Mouse (Mus musculus) megakaryocyte, embryonic 14.5 days (primary cell): ENCODE measurements around the gene Stx4a. TPM values are rescaled to one million over a fixed set of nuclear protein-coding genes. Genes with fewer than 3 reads are reported as not detected.
A peak's percentile ranks its signal among the peaks of the same experiment; 100 is the strongest.
"Not testable (repeated sequence)": the region's sequence is repeated elsewhere in the genome, so short reads cannot be mapped to it uniquely, and the experiment has no call there.

Source experiments
- H3K27me3 ChIP-seq: replicated peaks from 2 replicates; pipeline ENCODE3; 2012; ENCODE audit warnings: inconsistent platforms
- H3K36me3 ChIP-seq: replicated peaks from 2 replicates; pipeline ENCODE3; 2012; ENCODE audit warnings: low read length, inconsistent platforms, mixed read lengths
- H3K4me1 ChIP-seq: 2 replicates; pipeline ENCODE4 v1.6.1; 2012; ENCODE audit warnings: inconsistent platforms
- H3K4me3 ChIP-seq: replicated peaks from 2 replicates; pipeline ENCODE3; 2012; ENCODE audit warnings: moderate library complexity, mild to moderate bottlenecking, inconsistent platforms
- H3K9me3 ChIP-seq: 2 replicates; pipeline ENCODE4 v1.6.1; 2012; ENCODE audit warnings: inconsistent platforms
- FLI1 ChIP-seq: IDR thresholded peaks from 2 replicates; pipeline ENCODE4 v1.6.1; 2012; ENCODE audit warnings: low read length, inconsistent platforms, mixed read lengths
- GATA1 ChIP-seq: IDR thresholded peaks from 3 replicates; pipeline ENCODE4 v1.6.1; 2012; ENCODE audit warnings: mixed read lengths, low read length, inconsistent platforms, borderline replicate concordance
- polyA plus RNA-seq: library from polyadenylated mRNA; stranded (reverse); fragments of >175 nt; gene quantifications from 2 replicates; pipeline ENCODE4 v1.2.3, GENCODE M21; 2012; ENCODE audit warnings: low replicate concordance; ENCODE audit not compliant: insufficient read depth

Stx4a gene
- polyA plus RNA-seq, 1 experiment = 167 TPM

GRCm38 (mm10) chr7:127895442-127895841 is 71.3 kb downstream of the Stx4a start, which contains the start of the genes Gm21974 and Vkorc1:
TSS of gene Gm21974 (minus strand) at chr7:127895454.
TSS of gene Vkorc1 (minus strand) at chr7:127895617.
- Histone ChIP-seq H3K27me3 (no peaks in the 10 kb centered on the region), H3K9me3 (no peaks in the 10 kb centered on the region), H3K36me3 (peaks cover 41% of the 10 kb centered on the region), H3K4me1 (peaks cover 64% of the 10 kb centered on the region), H3K4me3 (peak within 1 kb of the TSS; percentile 94)
- TF ChIP-seq GATA1 (peak; percentile 54; the same call in 1 of the 3 replicates), FLI1 (no peak)

GRCm38 (mm10) chr7:127895891-127896290 is 71.8 kb downstream of the Stx4a start:
- peaks cover 66% of the 10 kb centered on the region for H3K4me1 ChIP-seq
- H3K36me3 ChIP-seq = peaks cover 37% of the 10 kb centered on the region
- H3K4me3 ChIP-seq = peak overlapping the region; percentile 94
- not testable (repeated sequence) for H3K27me3 ChIP-seq, H3K9me3 ChIP-seq

GRCm38 (mm10) chr7:127896384-127896783 is 72.3 kb downstream of the Stx4a start:
- Histone ChIP-seq H3K9me3 (no peaks in the 10 kb centered on the region), H3K36me3 (peaks cover 32% of the 10 kb centered on the region), H3K4me3 (no peak overlapping the region), H3K27me3 (no peaks in the 10 kb centered on the region), H3K4me1 (peaks cover 66% of the 10 kb centered on the region)
- TF ChIP-seq GATA1 (no peak), FLI1 (no peak)

GRCm38 (mm10) chr7:127897542-127897941 is 73.4 kb downstream of the Stx4a start:
- Histone ChIP-seq H3K27me3 (no peaks in the 10 kb centered on the region), H3K9me3 (no peaks in the 10 kb centered on the region), H3K36me3 (peaks cover 20% of the 10 kb centered on the region), H3K4me1 (peaks cover 66% of the 10 kb centered on the region), H3K4me3 (no peak overlapping the region)
- TF ChIP-seq GATA1 (no peak), FLI1 (no peak)

GRCm38 (mm10) chr7:127898179-127898956 is 74.3 kb downstream of the Stx4a start:
- Histone ChIP-seq H3K4me1 (peaks cover 68% of the 10 kb centered on the region), H3K9me3 (no peaks in the 10 kb centered on the region), H3K36me3 (peaks cover 12% of the 10 kb centered on the region), H3K27me3 (no peaks in the 10 kb centered on the region), H3K4me3 (no peak overlapping the region)
- TF ChIP-seq GATA1 = no peak
- no peak for TF ChIP-seq FLI1

Other genes starting within 250 kb of the Stx4a start
- 23.5 and 28.8 TPM in 2 replicates for gene Ccdc189, start 235.7 kb upstream of the Stx4a start, polyA plus RNA-seq
- gene Rnf40, start 235.5 kb upstream of the Stx4a start, polyA plus RNA-seq = 14.7 and 20.8 TPM in 2 replicates
- gene Zfp629, start 208.5 kb upstream of the Stx4a start, polyA plus RNA-seq = 2.9 TPM in 1 of 2 replicates, not detected in the other
- gene Bcl7c, start 115.4 kb upstream of the Stx4a start, polyA plus RNA-seq = 52.6 and 165 TPM in 2 replicates
- gene Ctf1, start 111.6 kb upstream of the Stx4a start, polyA plus RNA-seq = not detected in 2 replicates
- not detected in 2 replicates for gene Ctf2, start 92.1 kb upstream of the Stx4a start, polyA plus RNA-seq
- 54.6 and 102 TPM in 2 replicates for gene Fbxl19, start 79.8 kb upstream of the Stx4a start, polyA plus RNA-seq
- 27.3 and 62.4 TPM in 2 replicates for gene Orai3, start 54.5 kb upstream of the Stx4a start, polyA plus RNA-seq
- 32.9 and 47.6 TPM in 2 replicates for gene Setd1a, start 47.6 kb upstream of the Stx4a start, polyA plus RNA-seq
- not detected in 2 replicates for gene Gm49388, start 38.7 kb upstream of the Stx4a start, polyA plus RNA-seq
- 13.9 and 53.3 TPM in 2 replicates for gene Hsd3b7, start 23.7 kb upstream of the Stx4a start, polyA plus RNA-seq
- 0.02 TPM in 1 of 2 replicates, not detected in the other for gene Stx1b, start 255 bp downstream of the Stx4a start, polyA plus RNA-seq
- gene Zfp646, start 51.9 kb downstream of the Stx4a start, polyA plus RNA-seq = 1.0 and 6.3 TPM in 2 replicates
- gene Zfp668, start 52.5 kb downstream of the Stx4a start, polyA plus RNA-seq = 9.4 and 18.0 TPM in 2 replicates
- gene Prss53, start 66.7 kb downstream of the Stx4a start, polyA plus RNA-seq = 0.44 TPM in 1 of 2 replicates, not detected in the other
- gene Gm21974, start 71.2 kb downstream of the Stx4a start, polyA plus RNA-seq = not detected in 2 replicates
- gene Vkorc1, start 71.3 kb downstream of the Stx4a start, polyA plus RNA-seq = 26.7 and 40.9 TPM in 2 replicates
- gene Bckdk, start 79.8 kb downstream of the Stx4a start, polyA plus RNA-seq = 36.9 and 149 TPM in 2 replicates
- gene Kat8, start 88.2 kb downstream of the Stx4a start, polyA plus RNA-seq = 2.6 and 4.8 TPM in 2 replicates
- gene Prss8, start 105.8 kb downstream of the Stx4a start, polyA plus RNA-seq = not detected in 2 replicates
- gene Prss36, start 122.4 kb downstream of the Stx4a start, polyA plus RNA-seq = 2.7 and 10.0 TPM in 2 replicates
- 25.6 and 318 TPM in 2 replicates for gene Fus, start 143.2 kb downstream of the Stx4a start, polyA plus RNA-seq
- 1.1 and 17.0 TPM in 2 replicates for gene Pycard, start 169.6 kb downstream of the Stx4a start, polyA plus RNA-seq
- 0.50 TPM in 1 of 2 replicates, not detected in the other for gene Trim72, start 179.7 kb downstream of the Stx4a start, polyA plus RNA-seq
- gene Itgam, start 238.3 kb downstream of the Stx4a start, polyA plus RNA-seq = 0.69 and 6.0 TPM in 2 replicates
- not detected in 2 replicates for gene Gm49368, start 238.4 kb downstream of the Stx4a start, polyA plus RNA-seq